Mouse (Mus musculus) C3H10T1/2 (cell line): Measurements from ENCODE around the gene Cyp4f16. TPM values are rescaled to one million over a fixed set of nuclear protein-coding genes. Genes with fewer than 3 reads are reported as not detected.

Experiments used
- polyA plus RNA-seq, 2 experiments: library from polyadenylated mRNA; unstranded; fragments of >200 nt; fragmentation: generic; extraction: Trizol; gene quantifications; one replicate each; pipeline ENCODE4 v1.2.1; 2012; ENCODE audit warnings: missing spikeins in 2 of 2

The Cyp4f16 gene
- 10 to 100 TPM; 20.4 to 28.3 TPM for polyA plus RNA-seq

GRCm38 (mm10) chr17:32536051-32536866 is at the start of gene Cyp4f16:
Gene Cyp4f16, plus strand, starts transcription at chr17:32536558.

DNA sequence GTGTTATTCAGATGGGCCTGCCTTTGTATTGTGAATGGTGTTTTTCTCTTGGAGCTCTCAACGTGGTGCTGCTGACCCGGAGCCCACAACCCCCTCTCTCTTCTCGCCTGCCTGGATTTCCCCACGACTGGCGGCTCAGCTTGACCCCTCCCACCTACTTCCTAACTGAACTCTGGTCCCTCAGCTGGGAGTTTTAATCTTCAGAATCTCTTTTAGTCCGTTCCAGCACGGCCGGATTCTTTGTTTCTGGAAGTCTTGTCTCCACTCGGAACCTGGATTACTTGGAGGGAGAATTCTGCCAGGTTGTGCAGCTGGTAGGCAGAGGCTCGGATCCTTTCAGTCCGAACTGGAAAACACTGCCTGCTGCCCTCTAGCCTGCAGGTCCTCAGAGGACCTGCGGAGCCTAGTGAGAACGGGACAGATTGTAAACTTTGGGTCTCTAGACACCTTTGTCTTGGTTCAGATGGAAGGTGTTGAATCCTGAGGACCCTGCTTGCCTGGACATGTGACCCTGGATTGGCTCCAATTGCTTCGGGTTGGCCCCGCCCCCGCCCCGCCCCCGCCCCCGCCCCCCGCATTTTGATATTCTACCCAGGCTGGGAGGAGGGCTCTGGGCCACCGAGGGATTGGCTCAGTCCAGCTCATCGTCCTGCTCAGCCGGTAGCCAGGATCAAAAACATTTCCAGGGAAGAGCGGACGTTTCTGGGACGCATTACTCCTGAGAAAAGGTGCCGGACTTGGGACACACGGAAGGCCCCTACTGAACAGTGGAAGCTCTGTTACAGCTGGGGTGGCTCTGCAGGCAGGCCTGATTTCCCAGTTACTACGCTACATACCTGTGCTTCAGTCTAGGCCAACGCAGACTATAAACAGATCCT is 30.3 kb upstream of the Cyp4f16 start, which contains the start of gene Cyp4f17:
Gene Cyp4f17, plus strand, starts transcription at position 200 of the 878 bp plus-strand sequence.

Other genes starting within 250 kb of the Cyp4f16 start
- 10 to 100 TPM in 1 of 2 experiments, 1 to 10 TPM in 1; 3.0 to 21.2 TPM for gene Akap8, start 215.3 kb upstream of the Cyp4f16 start, polyA plus RNA-seq
- gene Akap8l, start 186.0 kb upstream of the Cyp4f16 start, polyA plus RNA-seq, result 10 to 100 TPM in 1 of 2 experiments, 1 to 10 TPM in 1; 9.4 to 74.3 TPM
- 10 to 100 TPM; 13.1 to 49.6 TPM for gene Wiz, start 147.1 kb upstream of the Cyp4f16 start, polyA plus RNA-seq
- under 1 TPM in 1 of 2 experiments, not detected in 1; 0.24 TPM for gene Rasal3, start 133.0 kb upstream of the Cyp4f16 start, polyA plus RNA-seq
- gene Pglyrp2, start 112.4 kb upstream of the Cyp4f16 start, polyA plus RNA-seq, result not detected
- gene Cyp4f39, start 83.8 kb upstream of the Cyp4f16 start, polyA plus RNA-seq, result not detected
- gene Cyp4f17, start 30.5 kb upstream of the Cyp4f16 start, polyA plus RNA-seq, result 1 to 10 TPM in 1 of 2 experiments, under 1 TPM in 1; 0.28 to 6.4 TPM
- not detected for gene Cyp4f37, start 84.8 kb downstream of the Cyp4f16 start, polyA plus RNA-seq
- not detected for gene Cyp4f40, start 122.3 kb downstream of the Cyp4f16 start, polyA plus RNA-seq
- not detected for gene Cyp4f15, start 149.1 kb downstream of the Cyp4f16 start, polyA plus RNA-seq